In genomic region chr8:125128305-125128704, GRCm38 (mm10) we compare ENCODE assay signal across 8 mouse cellular contexts.
DNase-seq lines count a peak whose midpoint lies in the region; ATAC-seq and TF ChIP-seq lines count a peak whose summit lies in the region.

No protein-coding gene starts in this region.

- H3K27me3 ChIP-seq in kidney, postnatal 0 days (ENCODE audit: insufficient read depth, low read length): no peaks in the 10 kb centered on the region
- no peaks in the 10 kb centered on the region for H3K27me3 ChIP-seq in embryonic facial prominence, embryonic 11.5 days (ENCODE audit: control insufficient read depth, insufficient read depth, low read length)

- DNase-seq in adrenal gland, postnatal 10 days: peak; percentile 49
- no peak for DNase-seq in adrenal gland, adult 8-10 months
- peak; percentile 77 for DNase-seq in kidney, postnatal 0 days (ENCODE audit: low spot score)
- DNase-seq in kidney, adult 11 months: no peak
- DNase-seq in Muller cell, postnatal 12 days (ENCODE audit: inconsistent ontology term): peak; percentile 48
- peak; percentile 81 for DNase-seq in embryonic facial prominence, embryonic 11.5 days (ENCODE audit: low spot score)
- peak; percentile 68 for DNase-seq in lung, postnatal 10 days
- peak; percentile 65 for DNase-seq in thymus, postnatal 4 days

- TF ChIP-seq CTCF in kidney, postnatal 0 days (IDR thresholded peaks at IDR 0.05; ENCODE audit: low read depth): peak; percentile 86

- H3K27ac ChIP-seq in kidney, postnatal 0 days: no peak overlapping the region
- no peak overlapping the region for H3K27ac ChIP-seq in embryonic facial prominence, embryonic 11.5 days (replicated peaks; ENCODE audit: low read depth, low read length)

- H3K9me3 ChIP-seq in kidney, postnatal 0 days (replicated peaks; ENCODE audit: low read length): no peaks in the 10 kb centered on the region
- no peaks in the 10 kb centered on the region for H3K9me3 ChIP-seq in embryonic facial prominence, embryonic 11.5 days (replicated peaks; ENCODE audit: control insufficient read depth, low read length)

- no peaks in the 10 kb centered on the region for H3K4me1 ChIP-seq in kidney, postnatal 0 days (replicated peaks; ENCODE audit: insufficient read depth, low read length)
- H3K4me1 ChIP-seq in embryonic facial prominence, embryonic 11.5 days (ENCODE audit: control insufficient read depth, insufficient read depth, low read length): no peaks in the 10 kb centered on the region

- no peak overlapping the region for H3K4me3 ChIP-seq in kidney, postnatal 0 days (replicated peaks; ENCODE audit: low read depth, low read length)
- no peak overlapping the region for H3K4me3 ChIP-seq in embryonic facial prominence, embryonic 11.5 days (ENCODE audit: low read depth, low read length)

- H3K4me2 ChIP-seq in kidney, postnatal 0 days (ENCODE audit: low read length): no peak overlapping the region
- no peak overlapping the region for H3K4me2 ChIP-seq in embryonic facial prominence, embryonic 11.5 days (ENCODE audit: low read depth, low read length)

- ATAC-seq in kidney, postnatal 0 days (replicated peaks; ENCODE audit: low FRiP score, low read depth): 0 out of 2 replicates have a peak, but pooled peaks have one; percentile 43
- no peak for ATAC-seq in embryonic facial prominence, embryonic 11.5 days (replicated peaks; ENCODE audit: insufficient number of reproducible peaks, low FRiP score, low TSS enrichment, low read depth)

- no peak overlapping the region for H3K9ac ChIP-seq in kidney, postnatal 0 days (ENCODE audit: low read depth, low read length)
- no peak overlapping the region for H3K9ac ChIP-seq in embryonic facial prominence, embryonic 11.5 days (replicated peaks; ENCODE audit: low read length)

- WGBS in kidney, postnatal 0 days: 21% methylated on average over 6 of the region's 6 CpGs
- WGBS in embryonic facial prominence, embryonic 11.5 days: 36% methylated on average over 6 of the region's 6 CpGs

- no peaks in the 10 kb centered on the region for H3K36me3 ChIP-seq in kidney, postnatal 0 days (ENCODE audit: insufficient read depth, low read length)
- no peaks in the 10 kb centered on the region for H3K36me3 ChIP-seq in embryonic facial prominence, embryonic 11.5 days (replicated peaks; ENCODE audit: control insufficient read depth, insufficient read depth, low read depth, low read length)

Comparison
In these comparisons a context has a peak if more than half of its experiments do, and no peak if none do; other contexts are left out.
1. DNase-seq: peak in adrenal gland, postnatal 10 days (single experiment), kidney, postnatal 0 days (single experiment), Muller cell, postnatal 12 days (single experiment), embryonic facial prominence, embryonic 11.5 days (single experiment), lung, postnatal 10 days (single experiment) and thymus, postnatal 4 days (single experiment); none in adrenal gland, adult 8-10 months (single experiment) and kidney, adult 11 months (single experiment).